Mouse (Mus musculus): ENCODE measurements around the gene Zfp239.
"Not testable (repeated sequence)": the region's sequence is repeated elsewhere in the genome, so short reads cannot be mapped to it uniquely, and the experiment has no call there.

Zfp239 gene

DNA sequence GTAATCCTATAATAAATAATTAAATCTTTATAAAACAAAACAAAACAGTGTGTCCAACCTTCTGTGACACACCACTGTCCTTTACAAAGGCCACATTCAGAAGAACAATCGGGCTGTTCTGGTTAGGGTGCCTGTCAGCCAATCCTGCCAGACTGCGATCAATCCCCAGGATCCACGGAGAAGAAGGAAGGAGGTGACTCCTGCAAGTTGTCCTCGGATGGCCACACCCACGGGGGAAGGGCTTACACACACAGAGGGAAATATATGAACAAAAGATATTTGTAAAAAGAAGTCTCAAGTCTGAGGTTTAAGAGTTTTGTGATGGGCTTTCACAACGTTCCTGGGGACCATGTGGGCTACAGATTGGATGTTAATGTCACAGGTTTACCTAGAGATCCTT is at the start of gene Zfp239:
Gene Zfp239 (plus strand): TSS at position 253 of the 400 bp plus-strand sequence.
- DNase-seq (ENCODE audit: low spot score): no peak

DNA sequence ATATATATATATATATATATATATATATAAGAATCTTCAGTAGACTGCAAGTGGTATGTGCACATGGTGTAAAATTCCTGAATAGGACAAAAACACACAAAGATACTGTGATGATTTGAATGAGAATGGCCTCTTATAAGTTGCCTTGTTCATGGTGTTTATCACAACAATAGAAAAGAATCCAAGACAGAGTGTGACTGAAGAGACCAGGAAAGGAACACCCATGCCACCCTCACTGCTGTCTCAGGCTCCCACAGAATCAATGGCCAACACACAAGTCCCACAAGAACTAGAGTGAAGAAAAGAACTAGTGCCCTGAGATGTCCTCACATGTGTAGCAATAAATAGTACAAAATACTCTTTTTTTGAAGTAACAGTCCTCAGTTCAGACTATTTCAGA is 47.2 kb upstream of the Zfp239 start:
- DNase-seq (ENCODE audit: low spot score): no peak

DNA sequence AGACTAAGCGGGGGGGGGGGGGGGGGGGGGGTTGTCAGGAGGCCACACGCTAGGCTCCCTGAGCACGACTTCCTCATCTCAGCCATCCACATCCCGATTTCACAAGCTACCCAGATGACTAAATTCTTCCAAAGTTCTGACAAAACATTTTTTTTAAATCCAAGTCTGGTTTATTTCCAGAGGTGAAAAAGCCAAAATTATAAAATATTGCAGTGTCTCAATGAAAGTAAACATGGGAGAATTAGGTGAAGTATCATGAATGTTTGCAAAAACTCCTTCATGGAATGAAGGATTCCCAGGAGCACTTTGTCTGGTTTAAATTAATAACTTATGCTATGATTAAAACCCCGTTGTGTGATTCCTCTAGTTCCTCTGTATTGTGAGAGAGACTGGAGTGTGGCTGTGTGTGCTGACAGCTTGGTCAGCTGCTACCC is 44.8 kb upstream of the Zfp239 start:
- DNase-seq (ENCODE audit: low spot score): no peak

DNA sequence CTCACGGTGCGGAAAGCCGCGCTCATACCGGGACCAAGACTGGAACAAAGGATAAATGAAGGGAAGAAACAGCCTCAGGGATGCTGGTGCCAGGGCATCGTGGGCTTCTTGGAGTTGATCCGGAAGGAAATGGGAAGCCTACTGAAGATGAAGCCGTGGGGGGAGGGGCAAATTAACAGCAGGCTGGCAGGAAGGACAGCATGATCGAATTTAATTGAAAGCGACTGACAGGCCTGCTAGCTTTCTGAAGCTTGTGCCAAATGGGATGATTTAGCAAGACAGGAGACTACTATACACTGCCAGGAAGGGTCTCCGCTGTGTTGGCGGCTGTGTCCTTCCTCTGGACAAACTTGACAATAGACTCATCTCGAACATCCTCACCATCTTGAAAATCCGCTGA is 41.6 kb upstream of the Zfp239 start:
- no peak for DNase-seq (ENCODE audit: low spot score)

DNA sequence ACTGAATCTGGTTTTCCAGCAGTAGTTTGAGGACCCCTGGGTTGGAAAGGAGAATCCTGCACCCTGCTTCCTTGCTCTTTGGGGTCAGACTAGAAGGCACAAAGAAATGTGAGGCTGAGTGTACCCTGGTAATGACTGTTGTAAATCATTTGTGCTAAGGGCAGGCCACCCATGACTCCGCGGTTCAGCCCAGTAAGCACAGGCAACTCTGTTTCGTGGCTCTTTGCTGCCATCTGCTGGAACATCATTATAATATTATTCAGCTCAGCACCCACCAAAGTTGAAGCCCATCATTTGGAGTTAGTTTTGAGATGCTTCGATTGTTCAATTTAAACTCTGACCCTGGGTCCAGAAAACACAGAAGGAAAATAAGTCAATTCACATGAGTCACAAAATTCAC is 36.5 kb upstream of the Zfp239 start:
- no peak for DNase-seq (ENCODE audit: low spot score)

DNA sequence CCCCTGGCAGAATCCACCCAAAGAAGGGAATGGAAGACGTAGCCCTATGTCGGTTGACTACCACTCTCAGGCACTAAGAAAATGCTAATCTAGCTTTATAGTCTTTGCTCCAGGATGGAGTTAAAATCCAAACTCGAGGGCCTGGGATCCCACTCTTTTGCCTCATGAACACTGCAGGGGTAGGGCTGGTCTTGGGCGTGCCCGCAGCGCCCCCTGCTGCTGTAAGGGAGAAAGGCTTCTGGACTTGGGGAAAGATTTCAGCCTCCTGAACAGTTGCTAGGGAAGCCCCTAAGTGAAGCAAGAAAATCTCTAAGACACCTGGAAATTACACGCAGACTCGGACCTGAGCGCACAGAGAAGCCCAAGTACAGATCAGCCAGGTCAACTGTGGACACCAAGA is 33.6 kb upstream of the Zfp239 start:
- DNase-seq (ENCODE audit: low spot score): peak; percentile 20

DNA sequence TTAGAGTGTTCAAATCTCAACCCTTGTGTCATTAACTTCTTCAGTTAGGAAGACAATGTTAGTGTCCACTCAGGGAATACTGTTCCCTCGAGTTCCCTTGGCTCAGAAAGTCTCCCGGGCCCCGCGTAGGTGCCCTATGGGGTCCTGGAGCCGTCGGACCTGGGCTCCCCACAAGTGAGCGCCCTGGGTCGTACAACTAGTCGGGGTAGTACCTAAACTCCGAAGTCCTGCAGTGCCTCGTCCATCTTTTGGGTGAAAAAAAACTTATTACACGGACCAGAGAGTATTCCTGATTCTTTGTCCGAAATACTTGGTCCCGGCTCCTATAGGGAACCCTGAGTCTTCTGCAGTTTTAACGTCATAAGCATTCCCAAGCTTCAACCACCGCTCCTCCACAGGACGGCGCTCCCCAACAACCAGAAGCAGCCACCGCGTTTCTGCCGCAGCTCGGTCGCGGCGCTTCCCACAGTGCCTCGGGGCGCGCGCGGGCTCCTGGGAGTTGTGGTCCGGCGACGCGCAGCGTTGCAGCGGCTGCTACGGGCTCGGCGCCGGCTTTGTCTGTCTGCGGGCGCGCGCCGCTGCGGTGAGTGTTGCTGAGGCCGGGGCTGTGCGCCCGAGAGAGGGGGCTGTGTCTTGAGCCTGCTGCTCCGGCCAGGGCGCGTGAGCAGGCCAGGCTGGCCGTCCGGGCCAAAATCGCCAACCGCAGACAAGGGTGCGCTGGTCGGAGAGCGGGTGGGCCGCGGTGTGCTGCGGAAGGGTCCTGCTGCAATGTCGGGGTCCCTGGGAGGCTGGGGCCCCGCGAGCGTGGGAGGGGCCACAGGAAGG is 21.0 kb upstream of the Zfp239 start, which contains the start of gene Zfp637:
Gene Zfp637 (plus strand): TSS at position 495 of the 825 bp plus-strand sequence.
- peak; percentile 90 for DNase-seq (ENCODE audit: low spot score)

DNA sequence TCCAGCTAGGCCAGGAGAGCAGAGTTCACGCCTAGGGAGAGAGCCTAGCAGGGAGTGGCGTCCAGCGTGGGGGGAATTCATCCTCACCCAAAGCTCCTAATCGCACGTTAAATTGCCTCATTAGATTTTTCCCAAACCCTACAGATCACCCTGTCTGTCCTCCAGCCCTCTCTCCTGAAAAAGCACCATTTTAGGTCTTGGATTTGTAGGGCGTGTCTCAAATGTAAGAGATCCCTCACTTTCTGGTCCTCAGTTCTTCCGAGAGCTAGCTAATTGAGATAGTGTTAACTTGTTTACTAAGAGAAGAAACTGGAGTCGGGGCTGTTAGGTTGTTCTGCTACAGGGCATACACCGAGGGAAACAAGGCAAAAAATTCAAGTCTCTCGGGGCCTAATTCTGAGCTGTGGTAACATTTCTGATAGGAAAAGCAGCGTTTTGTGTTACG is 20.4 kb upstream of the Zfp239 start:
- no peak for DNase-seq (ENCODE audit: low spot score)

DNA sequence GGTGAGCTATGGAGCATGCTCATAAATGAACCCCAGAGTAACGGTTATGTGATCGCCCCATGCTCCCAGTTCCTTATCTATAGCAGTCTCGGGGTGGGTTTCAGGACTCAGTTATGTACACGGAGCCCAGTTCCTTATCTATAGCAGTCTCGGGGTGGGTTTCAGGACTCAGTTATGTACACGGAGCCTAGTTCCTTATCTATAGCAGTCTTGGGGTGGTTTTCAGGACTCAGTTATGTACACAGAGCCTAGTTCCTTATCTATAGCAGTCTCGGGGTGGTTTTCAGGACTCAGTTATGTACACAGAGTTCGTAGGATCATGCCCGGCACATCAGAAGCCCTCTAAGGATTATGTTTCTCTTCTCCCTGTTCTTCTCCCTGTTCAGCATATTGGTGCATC is 17.3 kb upstream of the Zfp239 start:
- DNase-seq (ENCODE audit: low spot score): no peak

DNA sequence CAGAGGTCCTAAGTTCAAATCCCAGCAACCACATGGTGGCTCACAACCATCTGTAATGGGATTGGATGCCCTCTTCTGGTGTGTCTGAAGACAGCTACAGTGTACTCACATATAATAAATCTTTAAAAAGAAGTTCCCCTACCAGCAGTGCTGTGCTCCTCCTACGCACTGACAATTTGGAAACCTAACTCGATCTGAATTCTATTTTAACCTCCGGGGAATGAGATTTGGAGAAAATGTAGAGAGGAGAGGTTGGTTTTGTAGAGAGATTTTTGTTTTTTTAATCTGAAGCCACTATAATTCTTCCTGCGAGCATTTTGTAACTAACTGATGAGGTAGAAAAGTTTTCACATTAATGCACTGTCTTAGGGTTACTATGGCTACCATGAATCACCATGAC is 15.2 kb upstream of the Zfp239 start:
- DNase-seq (ENCODE audit: low spot score): not testable (repeated sequence)

DNA sequence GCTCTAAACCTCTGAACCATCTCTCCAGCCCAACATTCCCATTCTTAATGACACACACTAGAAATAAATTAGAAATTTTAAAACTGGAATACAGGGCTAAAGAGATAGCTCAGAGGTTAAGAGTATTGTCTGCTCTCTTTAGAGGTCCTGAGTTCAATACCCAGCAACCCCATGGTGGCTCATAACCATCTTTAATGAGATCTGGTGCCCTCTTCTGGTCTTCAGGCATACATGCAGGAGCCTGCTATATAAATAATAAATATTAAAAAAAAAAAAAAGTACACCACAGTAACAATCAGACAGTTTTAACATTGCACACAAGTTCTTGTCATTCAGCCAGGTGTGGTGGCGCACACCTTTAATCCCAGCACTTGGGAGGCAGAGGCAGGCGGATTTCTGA is 14.1 kb upstream of the Zfp239 start:
- no peak for DNase-seq (ENCODE audit: low spot score)

DNA sequence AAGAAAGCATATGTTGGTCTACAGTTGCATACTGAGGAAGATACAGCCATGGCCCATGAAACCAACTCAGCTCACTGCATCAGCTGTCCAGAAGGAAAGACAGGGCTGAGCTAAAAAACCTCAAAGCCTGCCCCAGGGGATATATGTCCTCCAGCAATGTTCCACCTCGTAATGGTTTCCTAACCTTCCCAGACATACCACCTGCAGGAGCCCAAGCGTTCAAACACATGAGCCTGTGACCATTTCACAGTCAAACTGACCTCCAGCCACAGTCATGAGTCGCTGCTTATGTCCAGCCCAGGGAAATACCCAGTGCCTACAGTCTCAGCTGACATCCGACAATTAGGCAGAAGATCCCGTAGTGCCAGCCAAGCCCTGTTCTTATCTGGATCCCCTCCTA is 13.3 kb upstream of the Zfp239 start:
- no peak for DNase-seq (ENCODE audit: low spot score)

DNA sequence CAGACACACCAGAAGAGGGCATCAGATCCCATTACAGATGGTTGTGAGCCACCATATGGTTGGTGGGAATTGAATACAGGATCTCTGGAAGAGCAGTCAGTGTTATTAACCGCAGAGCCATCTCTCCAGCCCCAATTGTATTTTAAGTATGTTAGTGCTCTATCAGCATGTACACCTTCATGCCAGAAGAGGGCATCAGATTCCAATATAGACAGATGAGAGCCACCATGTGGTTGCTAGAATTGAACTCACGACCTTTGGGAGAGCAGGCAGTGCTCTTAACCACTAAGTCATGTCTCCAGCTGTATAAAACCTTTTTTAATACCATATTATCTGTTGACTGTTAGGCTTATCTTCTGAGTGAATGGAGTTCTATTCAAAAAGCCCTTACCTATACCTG is 10.2 kb upstream of the Zfp239 start:
- DNase-seq (ENCODE audit: low spot score): no peak

DNA sequence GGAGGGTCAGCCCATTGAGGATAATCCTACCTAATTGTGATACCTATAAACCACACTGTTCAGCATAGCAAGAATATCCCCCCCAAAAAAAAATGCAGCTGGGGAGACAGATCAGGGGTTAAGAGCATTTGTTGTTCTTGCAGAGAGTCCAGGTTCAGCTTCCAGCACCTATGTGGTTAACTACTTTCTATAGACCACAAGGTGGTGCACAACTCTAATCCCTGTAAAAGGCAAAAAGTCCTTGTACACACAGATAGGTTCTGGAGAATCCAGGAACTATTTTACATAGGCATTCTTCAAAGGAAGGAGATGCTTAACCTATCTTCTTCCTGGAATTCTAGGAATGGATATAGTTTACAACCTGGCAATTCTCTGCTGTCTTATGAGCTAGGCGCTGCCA is 3.9 kb upstream of the Zfp239 start:
- DNase-seq (ENCODE audit: low spot score): no peak

DNA sequence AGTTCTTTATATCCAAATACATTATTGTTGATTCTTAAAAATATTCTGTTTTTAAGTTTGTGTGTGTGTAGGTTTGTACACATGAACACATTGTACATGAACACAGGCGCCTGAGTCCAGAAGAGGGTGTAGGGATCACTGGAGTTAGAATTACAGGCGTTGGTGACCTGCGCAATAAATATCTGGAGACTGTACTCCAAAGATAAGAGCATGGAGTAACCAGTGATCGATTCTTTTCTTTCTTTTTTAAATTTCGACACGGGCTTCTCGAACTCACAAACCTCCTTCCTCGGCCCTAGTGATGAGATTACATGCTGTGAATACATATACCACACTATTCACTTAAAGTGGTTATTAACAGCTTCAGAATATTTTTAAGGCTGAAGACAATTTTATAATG is 565 bp downstream of the Zfp239 start:
- DNase-seq (ENCODE audit: low spot score): no peak

DNA sequence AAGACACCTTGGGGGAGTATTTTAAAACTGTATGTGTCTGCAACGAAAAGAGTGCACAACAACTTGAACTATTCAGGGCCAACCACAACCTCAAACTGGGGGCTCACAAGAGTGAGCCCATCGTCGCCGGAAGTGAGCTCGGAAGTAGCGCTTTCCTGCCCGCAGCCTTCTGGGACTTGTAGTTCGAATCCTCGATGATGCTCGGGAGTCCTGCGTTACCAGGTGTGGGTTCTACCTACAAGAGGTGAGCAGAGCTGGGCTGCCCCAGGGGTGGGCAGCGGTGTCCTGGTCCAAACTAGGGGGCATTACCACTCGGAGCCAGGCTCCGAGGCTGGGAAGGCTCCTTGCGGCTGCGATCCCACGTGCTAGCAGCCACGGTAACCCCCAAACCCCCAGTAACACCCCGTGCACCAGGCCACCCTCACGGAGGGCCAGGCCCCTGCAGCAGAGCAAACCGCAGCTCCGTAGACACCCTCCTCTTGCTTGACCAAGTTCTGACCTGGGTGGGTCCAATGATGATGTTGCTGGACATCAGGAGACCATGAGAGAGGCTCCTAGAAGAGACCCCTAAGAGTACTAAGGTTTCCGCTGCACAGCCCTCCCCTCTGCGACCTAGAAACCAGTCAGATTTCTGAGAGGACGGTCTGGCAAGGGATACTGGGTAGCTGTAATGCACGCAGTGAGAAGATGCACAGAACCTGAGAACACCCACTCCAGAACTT is 1.2 kb downstream of the Zfp239 start:
- peak; percentile 16 for DNase-seq (ENCODE audit: low spot score)

DNA sequence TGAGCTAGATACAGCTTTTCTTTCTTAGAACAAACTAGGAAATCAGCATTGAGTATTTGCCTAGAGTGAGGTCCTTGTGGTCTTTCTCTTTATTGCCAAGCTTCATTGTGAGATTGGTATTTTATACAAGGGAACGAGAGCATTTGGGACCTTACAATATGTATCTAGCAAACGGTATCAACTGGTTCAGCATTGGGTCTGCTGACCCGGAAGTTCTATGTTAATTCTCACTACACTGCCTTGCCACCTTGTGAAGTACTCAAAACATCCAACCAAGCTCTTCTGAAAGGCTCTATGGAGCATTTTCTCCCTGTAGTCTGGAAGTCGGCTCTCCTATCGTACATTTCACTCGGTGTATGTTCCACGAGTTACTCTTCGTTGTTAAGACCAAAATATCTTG is 1.9 kb downstream of the Zfp239 start:
- no peak for DNase-seq (ENCODE audit: low spot score)

DNA sequence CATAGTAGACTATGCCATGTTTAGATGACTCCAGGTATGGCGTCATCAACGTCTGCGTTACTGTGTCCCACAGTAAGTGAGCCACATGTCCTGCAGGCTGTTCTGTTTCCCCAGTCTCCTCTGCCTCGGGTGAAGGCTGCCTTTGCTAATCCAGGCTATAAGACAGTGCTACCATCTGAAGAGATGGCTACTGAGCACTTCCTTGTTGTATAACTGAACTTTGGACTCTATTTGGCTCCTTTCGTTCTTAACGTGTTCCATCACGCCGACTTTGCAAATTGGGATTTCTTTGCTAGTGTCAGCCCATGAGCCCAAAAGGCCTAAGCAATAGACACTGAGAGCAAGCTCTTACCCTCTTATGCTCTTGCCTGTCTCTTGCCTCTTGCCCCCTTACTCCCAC is 6.3 kb downstream of the Zfp239 start:
- no peak for DNase-seq (ENCODE audit: low spot score)

DNA sequence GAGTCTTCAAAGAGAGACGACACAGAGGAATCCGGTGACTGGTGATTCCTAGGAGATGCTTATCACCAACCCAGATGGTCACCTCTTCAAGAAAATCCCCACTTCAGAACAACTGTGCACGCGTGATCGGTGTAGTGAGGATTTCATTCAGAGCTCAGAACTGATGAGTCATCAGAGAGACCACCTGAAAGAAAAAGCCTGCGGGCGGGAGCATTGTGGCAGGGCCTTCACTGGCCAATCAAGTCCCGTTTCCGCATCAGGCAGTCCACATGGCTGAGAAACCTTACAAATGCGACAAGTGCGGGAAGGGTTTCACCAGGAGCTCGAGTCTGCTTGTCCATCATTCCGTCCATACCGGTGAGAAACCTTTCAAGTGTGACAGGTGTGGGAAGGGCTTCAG is 9.1 kb downstream of the Zfp239 start:
- DNase-seq (ENCODE audit: low spot score): no peak

DNA sequence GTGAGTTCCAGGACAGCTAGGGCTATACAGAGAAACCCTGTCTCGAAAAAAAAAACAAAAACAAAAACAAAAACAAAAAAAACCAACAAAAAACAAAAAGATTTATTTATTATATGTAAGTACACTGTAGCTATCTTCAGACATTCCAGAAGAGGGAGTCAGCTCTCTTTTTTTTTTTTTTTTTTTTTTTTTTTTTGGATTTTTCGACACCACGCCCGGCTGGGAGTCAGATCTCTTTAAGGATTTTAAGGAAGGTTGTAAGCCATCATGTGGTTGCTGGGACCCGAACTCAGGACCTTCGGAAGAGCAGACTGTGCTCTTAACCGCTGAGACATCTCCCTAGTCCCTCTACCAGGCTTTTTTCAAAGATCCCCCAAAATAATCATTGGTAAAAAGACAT is 11.6 kb downstream of the Zfp239 start:
- DNase-seq (ENCODE audit: low spot score): not testable (repeated sequence)

DNA sequence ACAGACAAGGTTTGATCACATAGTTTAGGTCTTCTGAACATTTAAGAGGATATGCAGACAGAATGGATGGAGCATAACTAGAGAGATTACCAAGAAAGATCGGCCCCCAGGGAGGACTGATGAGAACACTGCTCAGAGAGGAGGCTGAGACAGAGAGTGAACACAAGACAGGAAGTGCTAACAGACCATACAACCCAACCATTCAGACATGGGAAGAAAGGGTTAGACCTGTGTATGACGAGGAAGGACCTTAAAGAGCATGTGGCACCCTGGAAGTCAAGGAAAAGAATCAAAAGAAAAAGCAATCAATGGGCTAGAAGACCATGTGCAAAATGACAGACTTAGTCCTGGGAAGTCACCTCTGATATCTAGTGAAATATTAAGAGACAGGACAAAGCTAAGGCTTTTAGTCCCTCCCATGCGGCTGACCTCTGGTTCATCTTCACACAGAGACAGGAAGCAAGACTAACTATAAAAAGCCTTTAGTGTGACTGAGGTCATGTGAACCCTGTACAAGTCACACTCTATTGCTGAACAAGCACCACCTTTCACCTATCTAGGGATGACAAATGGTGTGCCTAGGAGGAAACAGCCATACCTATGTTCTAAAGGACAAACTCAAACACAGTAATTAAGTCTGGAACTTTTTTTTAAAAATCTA is 12.9 kb downstream of the Zfp239 start:
- DNase-seq (ENCODE audit: low spot score): no peak

DNA sequence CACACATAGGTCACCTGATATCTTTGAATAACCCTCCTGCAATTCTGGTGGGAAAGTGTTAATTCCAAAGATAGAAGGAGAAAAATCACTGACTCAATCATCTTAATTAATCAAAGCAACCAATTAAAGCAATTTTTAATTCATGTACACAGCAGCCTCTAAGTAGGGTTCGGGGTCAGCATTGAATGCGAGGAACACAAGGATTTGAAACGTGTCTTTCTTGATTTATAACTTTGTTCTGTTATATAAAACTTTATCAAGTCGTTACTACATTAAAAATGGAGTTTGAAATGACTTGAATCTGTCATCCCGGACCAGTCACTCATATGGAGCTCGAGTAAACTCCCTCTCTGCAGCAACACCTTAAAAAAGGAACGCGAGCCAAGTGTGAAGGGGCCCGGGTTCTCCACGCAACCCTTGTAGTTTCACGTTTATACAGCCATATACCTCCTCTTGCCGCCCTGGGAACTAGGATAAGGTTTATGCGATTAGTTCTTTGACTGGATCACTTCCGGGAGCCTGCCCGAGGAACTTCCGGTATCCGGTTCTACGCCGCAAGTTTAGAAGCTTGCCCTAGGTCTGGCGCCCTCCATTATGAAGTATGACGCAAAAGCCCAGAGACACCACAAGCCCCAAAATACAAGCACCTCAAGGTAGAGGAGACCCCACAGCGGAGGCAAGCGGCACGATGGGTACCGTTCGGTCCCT is 17.0 kb downstream of the Zfp239 start:
- DNase-seq (ENCODE audit: low spot score): peak; percentile 84
